Mouse (Mus musculus): ENCODE data around the gene Aldh8a1. TPM values are rescaled to one million over a fixed set of nuclear protein-coding genes. Genes with fewer than 3 reads are reported as not detected.

Gene Aldh8a1
- polyA plus RNA-seq, 1 experiment: not detected

- Histone ChIP-seq H3ac (ENCODE audit: control insufficient read depth, insufficient read length) (no peak overlapping the region), H3K4me2 (ENCODE audit: low read depth) (no peak overlapping the region), H3K36me3 (ENCODE audit: control insufficient read depth, insufficient read depth) (no peaks in the 10 kb centered on the region), H3K4me3 (no peak overlapping the region), H3K27me3 (ENCODE audit: control insufficient read depth, insufficient read depth, insufficient read length) (no peaks in the 10 kb centered on the region), H3K79me2 (ENCODE audit: control insufficient read depth, insufficient read depth) (no peaks in the 10 kb centered on the region)
- TF ChIP-seq E2F4 (IDR thresholded peaks at IDR 0.05; ENCODE audit: insufficient read depth) (no peak), CEBPB (IDR thresholded peaks at IDR 0.05; ENCODE audit: insufficient read depth, poor library complexity, severe bottlenecking) (no peak), SRF (IDR thresholded peaks at IDR 0.05; ENCODE audit: control insufficient read depth, insufficient read length, low read depth) (no peak), POLR2AphosphoS2 (IDR thresholded peaks at IDR 0.05; ENCODE audit: insufficient read length, low read depth) (no peak), MAX (IDR thresholded peaks at IDR 0.05; ENCODE audit: low read depth) (no peak), TCF12 (IDR thresholded peaks at IDR 0.05; ENCODE audit: insufficient read depth, poor library complexity, severe bottlenecking) (no peak), POLR2A (IDR thresholded peaks at IDR 0.05; ENCODE audit: insufficient read length, low read depth) (no peak), REST (IDR thresholded peaks at IDR 0.05; ENCODE audit: insufficient read depth, insufficient read length) (no peak), TCF3 (IDR thresholded peaks at IDR 0.05; ENCODE audit: insufficient read length, low read depth) (no peak)
Observed at GRCm38 (mm10) chr10:21390440-21390839, 13.3 kb downstream of the Aldh8a1 start.

GRCm38 (mm10) chr10:21391286-21391685 is 14.2 kb downstream of the Aldh8a1 start:
- Histone ChIP-seq H3K4me2 (ENCODE audit: low read depth) (no peak overlapping the region), H3ac (ENCODE audit: control insufficient read depth, insufficient read length) (no peak overlapping the region), H3K36me3 (ENCODE audit: control insufficient read depth, insufficient read depth) (no peaks in the 10 kb centered on the region), H3K4me3 (no peak overlapping the region), H3K27me3 (ENCODE audit: control insufficient read depth, insufficient read depth, insufficient read length) (no peaks in the 10 kb centered on the region), H3K79me2 (ENCODE audit: control insufficient read depth, insufficient read depth) (no peaks in the 10 kb centered on the region)
- TF ChIP-seq MYOG (IDR thresholded peaks at IDR 0.05; ENCODE audit: control insufficient read depth in 1 of 3, insufficient read depth in 1 of 3, insufficient read length in 2 of 3, low read depth in 2 of 3) (no peak), MAX (IDR thresholded peaks at IDR 0.05; ENCODE audit: low read depth) (no peak), SRF (IDR thresholded peaks at IDR 0.05; ENCODE audit: control insufficient read depth, insufficient read length, low read depth) (no peak), CEBPB (IDR thresholded peaks at IDR 0.05; ENCODE audit: insufficient read depth, poor library complexity, severe bottlenecking) (no peak), MYOD1 (IDR thresholded peaks at IDR 0.05; ENCODE audit: control insufficient read depth in 1 of 3, insufficient read length in 2 of 3, low read depth in 2 of 3) (no peak), REST (IDR thresholded peaks at IDR 0.05; ENCODE audit: insufficient read depth, insufficient read length) (no peak), POLR2A (IDR thresholded peaks at IDR 0.05; ENCODE audit: insufficient read length, low read depth) (no peak), USF1 (IDR thresholded peaks at IDR 0.05; ENCODE audit: low read depth) (no peak), E2F4 (IDR thresholded peaks at IDR 0.05; ENCODE audit: insufficient read depth) (no peak), POLR2AphosphoS2 (IDR thresholded peaks at IDR 0.05; ENCODE audit: insufficient read length, low read depth) (no peak), TCF12 (IDR thresholded peaks at IDR 0.05; ENCODE audit: insufficient read depth, poor library complexity, severe bottlenecking) (no peak), TCF3 (IDR thresholded peaks at IDR 0.05; ENCODE audit: insufficient read length, low read depth) (no peak)

- Histone ChIP-seq H3K4me3 (no peak overlapping the region), H3K36me3 (ENCODE audit: control insufficient read depth, insufficient read depth) (no peaks in the 10 kb centered on the region), H3ac (ENCODE audit: control insufficient read depth, insufficient read length) (no peak overlapping the region), H3K27me3 (ENCODE audit: control insufficient read depth, insufficient read depth, insufficient read length) (no peaks in the 10 kb centered on the region), H3K79me2 (ENCODE audit: control insufficient read depth, insufficient read depth) (no peaks in the 10 kb centered on the region), H3K4me2 (ENCODE audit: low read depth) (no peak overlapping the region)
- TF ChIP-seq POLR2A (IDR thresholded peaks at IDR 0.05; ENCODE audit: insufficient read length, low read depth) (no peak), TCF12 (IDR thresholded peaks at IDR 0.05; ENCODE audit: insufficient read depth, poor library complexity, severe bottlenecking) (no peak), SRF (IDR thresholded peaks at IDR 0.05; ENCODE audit: control insufficient read depth, insufficient read length, low read depth) (no peak), MAX (IDR thresholded peaks at IDR 0.05; ENCODE audit: low read depth) (no peak), MYOD1 (IDR thresholded peaks at IDR 0.05; ENCODE audit: control insufficient read depth in 1 of 3, insufficient read length in 2 of 3, low read depth in 2 of 3) (no peak), REST (IDR thresholded peaks at IDR 0.05; ENCODE audit: insufficient read depth, insufficient read length) (no peak), USF1 (IDR thresholded peaks at IDR 0.05; ENCODE audit: low read depth) (no peak), POLR2AphosphoS2 (IDR thresholded peaks at IDR 0.05; ENCODE audit: insufficient read length, low read depth) (no peak), MYOG (IDR thresholded peaks at IDR 0.05; ENCODE audit: control insufficient read depth in 1 of 3, insufficient read depth in 1 of 3, insufficient read length in 2 of 3, low read depth in 2 of 3) (no peak), E2F4 (IDR thresholded peaks at IDR 0.05; ENCODE audit: insufficient read depth) (no peak), CEBPB (IDR thresholded peaks at IDR 0.05; ENCODE audit: insufficient read depth, poor library complexity, severe bottlenecking) (no peak), TCF3 (IDR thresholded peaks at IDR 0.05; ENCODE audit: insufficient read length, low read depth) (no peak)
Observed at GRCm38 (mm10) chr10:21393390-21393789, 16.3 kb downstream of the Aldh8a1 start.

- H3K36me3 ChIP-seq (ENCODE audit: control insufficient read depth, insufficient read depth): no peaks in the 10 kb centered on the region
- H3ac ChIP-seq (ENCODE audit: control insufficient read depth, insufficient read length): no peak overlapping the region
- no peak overlapping the region for H3K4me2 ChIP-seq (ENCODE audit: low read depth)
- no peaks in the 10 kb centered on the region for H3K79me2 ChIP-seq (ENCODE audit: control insufficient read depth, insufficient read depth)
- no peaks in the 10 kb centered on the region for H3K27me3 ChIP-seq (ENCODE audit: control insufficient read depth, insufficient read depth, insufficient read length)
- TF ChIP-seq REST (IDR thresholded peaks at IDR 0.05; ENCODE audit: insufficient read depth, insufficient read length): no peak
- no peak for TF ChIP-seq SRF (IDR thresholded peaks at IDR 0.05; ENCODE audit: control insufficient read depth, insufficient read length, low read depth)
- TF ChIP-seq POLR2AphosphoS2 (IDR thresholded peaks at IDR 0.05; ENCODE audit: insufficient read length, low read depth): no peak
- no peak for TF ChIP-seq E2F4 (IDR thresholded peaks at IDR 0.05; ENCODE audit: insufficient read depth)
- TF ChIP-seq TCF3 (IDR thresholded peaks at IDR 0.05; ENCODE audit: insufficient read length, low read depth): no peak
- TF ChIP-seq TCF12 (IDR thresholded peaks at IDR 0.05; ENCODE audit: insufficient read depth, poor library complexity, severe bottlenecking): no peak
- TF ChIP-seq POLR2A (IDR thresholded peaks at IDR 0.05; ENCODE audit: insufficient read length, low read depth): no peak
- no peak for TF ChIP-seq MAX (IDR thresholded peaks at IDR 0.05; ENCODE audit: low read depth)
- H3K4me3 ChIP-seq: no peak overlapping the region
Observed at GRCm38 (mm10) chr10:21395426-21396139, 18.5 kb downstream of the Aldh8a1 start.

All from myocyte (in vitro differentiated cells).